Mouse (Mus musculus) heart, postnatal 14 days (tissue): ENCODE measurements around the gene Notch2. TPM values are rescaled to one million over a fixed set of nuclear protein-coding genes. Genes with fewer than 3 reads are reported as not detected.

Experiments
- DNase-seq, 2 experiments: peaks; one replicate each; pipeline ENCODE4 v3.0.0; 2021 to 2022
- intact Hi-C: fragments of 180-260 bp; cut with DNase I; formaldehyde crosslinking; loops from one replicate; pipeline ENCODE4 v1.15.1; 2025
- long read RNA-seq, 2 experiments: library from polyadenylated mRNA; stranded (forward); transcript quantifications; one replicate each; pipeline ENCODE4 v2.0.0; 2021
- total RNA-seq, 2 experiments: library from RNA; stranded (reverse); gene quantifications; 2 replicates each; pipeline ENCODE4 v1.2.3; 2021

Gene Notch2
- total RNA-seq, result 10 to 100 TPM; 23.4 to 23.6 TPM
- long read RNA-seq, experiment 1, partial matches to known transcripts, result 1 of 1 reads
- long read RNA-seq, experiment 1, other reads (novel, unspliced or antisense), result 0 of 1 reads
- long read RNA-seq, experiment 2, partial matches to known transcripts, result 0 of 3 reads
- long read RNA-seq, experiment 2, other reads (novel, unspliced or antisense), result 3 of 3 reads

- DNase-seq, result peak; percentile 98
- intact Hi-C loops, result loop anchor here (1.0 to 5.0 kb wide), 2 partner anchors 81 to 212 kb away; no protein-coding TSS in a partner anchor
Observed at GRCm38 (mm10) chr3:98013401-98014281, at the start of gene Notch2. Notch2 (plus strand) TSS chr3:98013527.

GRCm38 (mm10) chr3:97964878-97965353 is 48.4 kb upstream of the Notch2 start:
- intact Hi-C loops, result no loop called here
- peak; percentile 31 to 40 for DNase-seq

GRCm38 (mm10) chr3:97967627-97968026 is 45.7 kb upstream of the Notch2 start:
- intact Hi-C loops, result no loop called here

GRCm38 (mm10) chr3:97968191-97968590 is 45.1 kb upstream of the Notch2 start:
- intact Hi-C loops, result no loop called here
- no peak for DNase-seq

More at GRCm38 (mm10) chr3:97967627-97968026, 45.7 kb upstream of the Notch2 start:
- DNase-seq, result no peak

- intact Hi-C loops, result no loop called here
- DNase-seq, result no peak
Observed at GRCm38 (mm10) chr3:97969019-97969418, 44.3 kb upstream of the Notch2 start.

- peak in 1 of 2 experiments; percentile 14 for DNase-seq
- intact Hi-C loops, result no loop called here
Observed at GRCm38 (mm10) chr3:97971117-97971516, 42.2 kb upstream of the Notch2 start.

GRCm38 (mm10) chr3:97972200-97972599 is 41.1 kb upstream of the Notch2 start:
- intact Hi-C loops, result no loop called here
- no peak for DNase-seq

GRCm38 (mm10) chr3:97972707-97973106 is 40.6 kb upstream of the Notch2 start:
- DNase-seq, result no peak
- intact Hi-C loops, result no loop called here

GRCm38 (mm10) chr3:97973306-97973705 is 40.0 kb upstream of the Notch2 start:
- no peak for DNase-seq

GRCm38 (mm10) chr3:97974197-97974770 is 39.0 kb upstream of the Notch2 start:
- no peak for DNase-seq
- intact Hi-C loops, result no loop called here

More at GRCm38 (mm10) chr3:97973306-97973705, 40.0 kb upstream of the Notch2 start:
- intact Hi-C loops, result no loop called here

- DNase-seq, result no peak
- intact Hi-C loops, result no loop called here
Observed at GRCm38 (mm10) chr3:97976706-97977105, 36.6 kb upstream of the Notch2 start.

- intact Hi-C loops, result no loop called here
- no peak for DNase-seq
Observed at GRCm38 (mm10) chr3:97978710-97979109, 34.6 kb upstream of the Notch2 start.

GRCm38 (mm10) chr3:97980683-97981327 is 32.5 kb upstream of the Notch2 start:
- intact Hi-C loops, result no loop called here
- no peak for DNase-seq

- intact Hi-C loops, result no loop called here
Observed at GRCm38 (mm10) chr3:97981376-97981906, 31.9 kb upstream of the Notch2 start.

GRCm38 (mm10) chr3:97984870-97985506 is 28.3 kb upstream of the Notch2 start:
- intact Hi-C loops, result no loop called here

More at GRCm38 (mm10) chr3:97981376-97981906, 31.9 kb upstream of the Notch2 start:
- DNase-seq, result no peak

GRCm38 (mm10) chr3:97985691-97986090 is 27.6 kb upstream of the Notch2 start:
- intact Hi-C loops, result no loop called here
- no peak for DNase-seq

More at GRCm38 (mm10) chr3:97984870-97985506, 28.3 kb upstream of the Notch2 start:
- DNase-seq, result no peak

- no peak for DNase-seq
- intact Hi-C loops, result no loop called here
Observed at GRCm38 (mm10) chr3:97987153-97987552, 26.2 kb upstream of the Notch2 start.

- intact Hi-C loops, result no loop called here
- DNase-seq, result no peak
Observed at GRCm38 (mm10) chr3:97988756-97989155, 24.6 kb upstream of the Notch2 start.

GRCm38 (mm10) chr3:97990576-97990975 is 22.8 kb upstream of the Notch2 start:
- DNase-seq, result no peak
- intact Hi-C loops, result no loop called here

- no peak for DNase-seq
- intact Hi-C loops, result no loop called here
Observed at GRCm38 (mm10) chr3:97992289-97992688, 21.0 kb upstream of the Notch2 start.
